Mouse (Mus musculus): ENCODE results near the gene Lzts3. TPM values are rescaled to one million over a fixed set of nuclear protein-coding genes. Genes with fewer than 3 reads are reported as not detected.

Gene Lzts3
- 7.2 and 7.4 TPM in 2 replicates for polyA plus RNA-seq (2016; fragmentation: Nextera tagmentation; extraction: Ambion mirVana)

- H3K27ac ChIP-seq = peak within 1 kb of the TSS; percentile 66; the same call in 1 of the 2 replicates
- H3K9ac ChIP-seq = peak within 1 kb of the TSS; percentile 83
- peak within 1 kb of the TSS; percentile 95 for H3K4me2 ChIP-seq
- WGBS = 3% methylated on average over 40 of the region's 40 CpGs
- H3K36me3 ChIP-seq (replicated peaks) = no peaks in the 10 kb centered on the region
- peak within 1 kb of the TSS; percentile 65 for H3K4me3 ChIP-seq (replicated peaks)
- H3K4me1 ChIP-seq = peaks cover 17% of the 10 kb centered on the region
- peaks cover 27% of the 10 kb centered on the region for H3K27me3 ChIP-seq
- no peaks in the 10 kb centered on the region for H3K9me3 ChIP-seq
- ATAC-seq (ENCODE audit: low FRiP score) = peak; percentile 96
These were observed at the start of gene Lzts3 for GRCm38 (mm10) chr2:130642684-130643369. Gene Lzts3, minus strand, starts transcription at chr2:130642803.

- no peaks in the 10 kb centered on the region for H3K4me1 ChIP-seq
- no peaks in the 10 kb centered on the region for H3K9me3 ChIP-seq
- no peak for ATAC-seq (ENCODE audit: low FRiP score)
- H3K9ac ChIP-seq = no peak overlapping the region
- no peak overlapping the region for H3K4me3 ChIP-seq (replicated peaks)
- 0 out of 2 replicates have a peak, but pooled peaks cover 3% of the 10 kb centered on the region for H3K27me3 ChIP-seq
- WGBS = 84% methylated on average over 2 of the region's 2 CpGs
- H3K4me2 ChIP-seq = no peak overlapping the region
- H3K27ac ChIP-seq = no peak overlapping the region
- peaks cover 19% of the 10 kb centered on the region for H3K36me3 ChIP-seq (replicated peaks)
These were observed 46.4 kb upstream of the Lzts3 start for GRCm38 (mm10) chr2:130689011-130689410.

- Histone ChIP-seq H3K9me3 (no peaks in the 10 kb centered on the region), H3K4me3 (replicated peaks) (no peak overlapping the region), H3K36me3 (replicated peaks) (peaks cover 51% of the 10 kb centered on the region), H3K9ac (no peak overlapping the region), H3K4me2 (no peak overlapping the region), H3K27ac (no peak overlapping the region), H3K4me1 (no peaks in the 10 kb centered on the region), H3K27me3 (no peaks in the 10 kb centered on the region)
- no peak for ATAC-seq (ENCODE audit: low FRiP score)
- 89% methylated on average over 9 of the region's 9 CpGs for WGBS
These were observed 42.8 kb upstream of the Lzts3 start for GRCm38 (mm10) chr2:130685426-130685825.

- Histone ChIP-seq H3K27ac (no peak overlapping the region), H3K4me3 (replicated peaks) (no peak overlapping the region), H3K36me3 (replicated peaks) (peaks cover 86% of the 10 kb centered on the region), H3K9me3 (no peaks in the 10 kb centered on the region), H3K4me1 (no peaks in the 10 kb centered on the region), H3K27me3 (no peaks in the 10 kb centered on the region), H3K4me2 (no peak overlapping the region), H3K9ac (no peak overlapping the region)
- 81% methylated on average over 3 of the region's 3 CpGs for WGBS
- no peak for ATAC-seq (ENCODE audit: low FRiP score)
These were observed 38.9 kb upstream of the Lzts3 start for GRCm38 (mm10) chr2:130681531-130681930.

GRCm38 (mm10) chr2:130679899-130680298, 37.3 kb upstream of the Lzts3 start:
- no peak overlapping the region for H3K9ac ChIP-seq
- H3K36me3 ChIP-seq (replicated peaks) = peaks cover 96% of the 10 kb centered on the region
- H3K4me2 ChIP-seq = no peak overlapping the region
- no peaks in the 10 kb centered on the region for H3K9me3 ChIP-seq
- H3K4me3 ChIP-seq (replicated peaks) = no peak overlapping the region
- H3K4me1 ChIP-seq = no peaks in the 10 kb centered on the region
- no peaks in the 10 kb centered on the region for H3K27me3 ChIP-seq
- WGBS = 93% methylated on average over 6 of the region's 6 CpGs
- H3K27ac ChIP-seq = no peak overlapping the region
- no peak for ATAC-seq (ENCODE audit: low FRiP score)

- Histone ChIP-seq H3K9ac (no peak overlapping the region), H3K4me3 (replicated peaks) (no peak overlapping the region), H3K4me1 (no peaks in the 10 kb centered on the region), H3K36me3 (replicated peaks) (peaks cover 96% of the 10 kb centered on the region), H3K27me3 (no peaks in the 10 kb centered on the region), H3K9me3 (no peaks in the 10 kb centered on the region), H3K4me2 (no peak overlapping the region), H3K27ac (no peak overlapping the region)
- 95% methylated on average over 12 of the region's 12 CpGs for WGBS
- ATAC-seq (ENCODE audit: low FRiP score) = no peak
These were observed 36.6 kb upstream of the Lzts3 start for GRCm38 (mm10) chr2:130679154-130679553.

- peaks cover 96% of the 10 kb centered on the region for H3K36me3 ChIP-seq (replicated peaks)
- ATAC-seq (ENCODE audit: low FRiP score) = no peak
- 91% methylated on average over 10 of the region's 10 CpGs for WGBS
These were observed 34.6 kb upstream of the Lzts3 start for GRCm38 (mm10) chr2:130677211-130677610.

GRCm38 (mm10) chr2:130667559-130667958, 25.0 kb upstream of the Lzts3 start, which contains the start of gene Itpa:
Gene Itpa, plus strand, starts transcription at chr2:130667610.
- WGBS = under 1% methylated on average over 31 of the region's 31 CpGs
- ATAC-seq (ENCODE audit: low FRiP score) = peak; percentile 62
- Histone ChIP-seq H3K27ac (peak within 1 kb of the TSS; percentile 81), H3K9me3 (no peaks in the 10 kb centered on the region), H3K4me3 (replicated peaks) (peak within 1 kb of the TSS; percentile 69), H3K36me3 (replicated peaks) (peaks cover 19% of the 10 kb centered on the region), H3K4me2 (peak within 1 kb of the TSS; percentile 90), H3K27me3 (no peaks in the 10 kb centered on the region), H3K9ac (peak within 1 kb of the TSS; percentile 63), H3K4me1 (peaks cover 31% of the 10 kb centered on the region)

More at GRCm38 (mm10) chr2:130677211-130677610, 34.6 kb upstream of the Lzts3 start:
- Histone ChIP-seq H3K27me3 (no peaks in the 10 kb centered on the region), H3K4me1 (no peaks in the 10 kb centered on the region), H3K4me2 (no peak overlapping the region), H3K9ac (no peak overlapping the region), H3K27ac (no peak overlapping the region), H3K4me3 (replicated peaks) (no peak overlapping the region), H3K9me3 (no peaks in the 10 kb centered on the region)

- ATAC-seq (ENCODE audit: low FRiP score) = peak; percentile 96
- H3K9me3 ChIP-seq = no peaks in the 10 kb centered on the region
- H3K36me3 ChIP-seq (replicated peaks) = peaks cover 32% of the 10 kb centered on the region
- H3K4me3 ChIP-seq (replicated peaks) = peak within 1 kb of the TSS; percentile 61
- H3K4me2 ChIP-seq = peak within 1 kb of the TSS; percentile 67
- no peaks in the 10 kb centered on the region for H3K27me3 ChIP-seq
- H3K9ac ChIP-seq = peak within 1 kb of the TSS; percentile 82
- peak within 1 kb of the TSS; percentile 98 for H3K27ac ChIP-seq
- peaks cover 31% of the 10 kb centered on the region for H3K4me1 ChIP-seq
- under 1% methylated on average over 40 of the region's 40 CpGs for WGBS
These were observed 21.6 kb upstream of the Lzts3 start, which contains the start of gene Ddrgk1 for GRCm38 (mm10) chr2:130664102-130664701. Gene Ddrgk1, minus strand, starts transcription at chr2:130664659.

- ATAC-seq (ENCODE audit: low FRiP score) = no peak
- Histone ChIP-seq H3K9ac (peak overlapping the region; percentile 82), H3K27me3 (no peaks in the 10 kb centered on the region), H3K36me3 (replicated peaks) (peaks cover 41% of the 10 kb centered on the region), H3K4me3 (replicated peaks) (peak overlapping the region; percentile 61), H3K4me1 (peaks cover 24% of the 10 kb centered on the region), H3K4me2 (peak overlapping the region; percentile 67), H3K27ac (0 out of 2 replicates have a peak overlapping the region, but pooled peaks have one; percentile 98), H3K9me3 (no peaks in the 10 kb centered on the region)
- 81% methylated on average over 11 of the region's 11 CpGs for WGBS
These were observed 20.7 kb upstream of the Lzts3 start for GRCm38 (mm10) chr2:130663342-130663741.

GRCm38 (mm10) chr2:130658530-130658929, 15.9 kb upstream of the Lzts3 start:
- no peak overlapping the region for H3K4me3 ChIP-seq (replicated peaks)
- WGBS = 97% methylated on average over 10 of the region's 10 CpGs
- H3K36me3 ChIP-seq (replicated peaks) = peaks cover 87% of the 10 kb centered on the region
- H3K9ac ChIP-seq = no peak overlapping the region
- H3K9me3 ChIP-seq = no peaks in the 10 kb centered on the region
- H3K4me2 ChIP-seq = no peak overlapping the region
- peaks cover 16% of the 10 kb centered on the region for H3K4me1 ChIP-seq
- H3K27ac ChIP-seq = no peak overlapping the region
- no peak for ATAC-seq (ENCODE audit: low FRiP score)
- no peaks in the 10 kb centered on the region for H3K27me3 ChIP-seq

- no peak for ATAC-seq (ENCODE audit: low FRiP score)
- Histone ChIP-seq H3K9ac (no peak overlapping the region), H3K36me3 (replicated peaks) (peaks cover 96% of the 10 kb centered on the region), H3K4me1 (peaks cover 6% of the 10 kb centered on the region; the same call in 1 of the 2 replicates), H3K27me3 (no peaks in the 10 kb centered on the region), H3K4me2 (no peak overlapping the region), H3K9me3 (no peaks in the 10 kb centered on the region), H3K27ac (no peak overlapping the region), H3K4me3 (replicated peaks) (no peak overlapping the region)
- WGBS = 84% methylated on average over 6 of the region's 6 CpGs
These were observed 14.9 kb upstream of the Lzts3 start for GRCm38 (mm10) chr2:130657541-130657940.

All from forebrain, embryonic 12.5 days (tissue).